Mouse (Mus musculus) embryonic facial prominence, embryonic 15.5 days (tissue): Measurements from ENCODE around the gene Cers1. TPM values are rescaled to one million over a fixed set of nuclear protein-coding genes. Genes with fewer than 3 reads are reported as not detected.
A peak's percentile ranks its signal among the peaks of the same experiment; 100 is the strongest.

Experiments
- ATAC-seq: fragments of 200-750 bp; cut with Nextera tagmentation; 2 replicates; pipeline ENCODE4 v1.8.0; 2017; ENCODE audit warnings: low read depth, moderate TSS enrichment; ENCODE audit not compliant: insufficient number of reproducible peaks, low FRiP score, low TSS enrichment
- H3K27ac ChIP-seq: fragments of 300-500 bp; sonication (generic); replicated peaks from 2 replicates; pipeline ENCODE4 v1.5.1; 2015; ENCODE audit warnings: mild to moderate bottlenecking, inconsistent platforms
- H3K27me3 ChIP-seq: fragments of 300-500 bp; sonication (generic); 2 replicates; pipeline ENCODE4 v1.6.1; 2015; ENCODE audit warnings: inconsistent platforms
- H3K36me3 ChIP-seq: fragments of 300-500 bp; sonication (generic); 2 replicates; pipeline ENCODE4 v1.6.1; 2015; ENCODE audit warnings: mild to moderate bottlenecking, inconsistent platforms
- H3K4me1 ChIP-seq: fragments of 300-500 bp; sonication (generic); 2 replicates; pipeline ENCODE4 v1.6.1; 2015; ENCODE audit warnings: inconsistent platforms
- H3K4me2 ChIP-seq: fragments of 300-500 bp; sonication (generic); replicated peaks from 2 replicates; pipeline ENCODE4 v1.6.1; 2015; ENCODE audit warnings: mild to moderate bottlenecking, inconsistent platforms
- H3K4me3 ChIP-seq: fragments of 300-500 bp; sonication (generic); replicated peaks from 2 replicates; pipeline ENCODE4 v1.5.1; 2015; ENCODE audit warnings: mild to moderate bottlenecking, inconsistent platforms
- H3K9ac ChIP-seq: fragments of 300-500 bp; sonication (generic); 2 replicates; pipeline ENCODE4 v1.6.1; 2015; ENCODE audit warnings: inconsistent platforms
- H3K9me3 ChIP-seq: fragments of 300-500 bp; sonication (generic); replicated peaks from 2 replicates; pipeline ENCODE4 v1.6.1; 2016; ENCODE audit warnings: inconsistent platforms
- WGBS: fragments of 180-500 bp; shearing (Covaris S2); methylation state at CpG from one replicate; pipeline ENCODE4 v1.1.7; 2015; 5-methylcytosine and 5-hydroxymethylcytosine counted together
- polyA plus RNA-seq: library from polyadenylated mRNA; unstranded; fragments of >200 nt; fragmentation: Nextera tagmentation; extraction: Ambion mirVana; gene quantifications from 2 replicates; pipeline ENCODE4 v1.2.1, GENCODE M21; 2015

The Cers1 gene
- 8.9 and 9.3 TPM in 2 replicates for polyA plus RNA-seq

GRCm38 (mm10) chr8:70315624-70316510, at the start of gene Cers1:
Gene Cers1 (plus strand): TSS chr8:70315775.
- no peaks in the 10 kb centered on the region for H3K9me3 ChIP-seq
- H3K27ac ChIP-seq: peak within 1 kb of the TSS; percentile 81
- H3K4me2 ChIP-seq: peak within 1 kb of the TSS; percentile 86
- no peaks in the 10 kb centered on the region for H3K27me3 ChIP-seq
- H3K4me1 ChIP-seq: peaks cover 36% of the 10 kb centered on the region
- peak within 1 kb of the TSS; percentile 64 for H3K9ac ChIP-seq
- 3% methylated on average over 53 of the region's 66 CpGs for WGBS
- H3K4me3 ChIP-seq: peak within 1 kb of the TSS; percentile 61
- peaks cover 45% of the 10 kb centered on the region for H3K36me3 ChIP-seq
- ATAC-seq: peak; percentile 81

GRCm38 (mm10) chr8:70267674-70268073, 47.9 kb upstream of the Cers1 start:
- no peaks in the 10 kb centered on the region for H3K27me3 ChIP-seq
- ATAC-seq: no peak
- H3K9ac ChIP-seq: no peak overlapping the region
- no peaks in the 10 kb centered on the region for H3K9me3 ChIP-seq
- no peak overlapping the region for H3K27ac ChIP-seq
- peaks cover 6% of the 10 kb centered on the region; the same call in 1 of the 2 replicates for H3K4me1 ChIP-seq
- H3K4me2 ChIP-seq: no peak overlapping the region
- 87% methylated on average over 3 of the region's 3 CpGs for WGBS
- H3K4me3 ChIP-seq: no peak overlapping the region
- peaks cover 29% of the 10 kb centered on the region for H3K36me3 ChIP-seq

- Histone ChIP-seq H3K4me1 (peaks cover 6% of the 10 kb centered on the region; the same call in 1 of the 2 replicates), H3K27ac (peak overlapping the region; percentile 9; the same call in 1 of the 2 replicates), H3K9me3 (no peaks in the 10 kb centered on the region), H3K36me3 (peaks cover 23% of the 10 kb centered on the region), H3K9ac (no peak overlapping the region), H3K4me2 (no peak overlapping the region), H3K4me3 (no peak overlapping the region), H3K27me3 (no peaks in the 10 kb centered on the region)
- ATAC-seq: 0 out of 2 replicates have a peak, but pooled peaks have one; percentile 15
- WGBS: 54% methylated on average over 5 of the region's 5 CpGs
Measured at GRCm38 (mm10) chr8:70268311-70268710, 47.3 kb upstream of the Cers1 start.

GRCm38 (mm10) chr8:70268799-70269565, 46.6 kb upstream of the Cers1 start:
- Histone ChIP-seq H3K36me3 (peaks cover 16% of the 10 kb centered on the region), H3K9ac (no peak overlapping the region), H3K4me3 (no peak overlapping the region), H3K9me3 (no peaks in the 10 kb centered on the region), H3K4me1 (peaks cover 6% of the 10 kb centered on the region; the same call in 1 of the 2 replicates), H3K4me2 (no peak overlapping the region), H3K27ac (peak overlapping the region; percentile 9; the same call in 1 of the 2 replicates), H3K27me3 (no peaks in the 10 kb centered on the region)
- peak; percentile 61; the same call in 1 of the 2 replicates for ATAC-seq
- WGBS: 51% methylated on average over 11 of the region's 11 CpGs

- ATAC-seq: no peak
- Histone ChIP-seq H3K27ac (no peak overlapping the region), H3K4me3 (no peak overlapping the region), H3K9ac (no peak overlapping the region), H3K4me2 (no peak overlapping the region), H3K4me1 (peaks cover 11% of the 10 kb centered on the region), H3K36me3 (no peaks in the 10 kb centered on the region), H3K27me3 (no peaks in the 10 kb centered on the region), H3K9me3 (no peaks in the 10 kb centered on the region)
- 36% methylated on average over 3 of the region's 3 CpGs for WGBS
Measured at GRCm38 (mm10) chr8:70272949-70273348, 42.6 kb upstream of the Cers1 start.

- Histone ChIP-seq H3K9me3 (no peaks in the 10 kb centered on the region), H3K27ac (no peak overlapping the region), H3K36me3 (no peaks in the 10 kb centered on the region), H3K9ac (no peak overlapping the region), H3K4me2 (no peak overlapping the region), H3K27me3 (no peaks in the 10 kb centered on the region), H3K4me3 (no peak overlapping the region), H3K4me1 (peaks cover 15% of the 10 kb centered on the region; the same call in 1 of the 2 replicates)
- ATAC-seq: no peak
Measured at GRCm38 (mm10) chr8:70274350-70274749, 41.2 kb upstream of the Cers1 start.

GRCm38 (mm10) chr8:70276476-70276875, 39.1 kb upstream of the Cers1 start:
- no peaks in the 10 kb centered on the region for H3K9me3 ChIP-seq
- H3K27me3 ChIP-seq: no peaks in the 10 kb centered on the region
- no peak overlapping the region for H3K4me2 ChIP-seq
- H3K27ac ChIP-seq: no peak overlapping the region
- 81% methylated on average over 3 of the region's 3 CpGs for WGBS
- no peak overlapping the region for H3K4me3 ChIP-seq
- H3K9ac ChIP-seq: no peak overlapping the region
- H3K4me1 ChIP-seq: peaks cover 16% of the 10 kb centered on the region; the same call in 1 of the 2 replicates
- H3K36me3 ChIP-seq: no peaks in the 10 kb centered on the region
- ATAC-seq: no peak

- Histone ChIP-seq H3K9ac (no peak overlapping the region), H3K4me2 (no peak overlapping the region), H3K9me3 (no peaks in the 10 kb centered on the region), H3K4me1 (peaks cover 26% of the 10 kb centered on the region), H3K27me3 (no peaks in the 10 kb centered on the region), H3K4me3 (no peak overlapping the region), H3K27ac (no peak overlapping the region), H3K36me3 (no peaks in the 10 kb centered on the region)
- no peak for ATAC-seq
- 46% methylated on average over 14 of the region's 15 CpGs for WGBS
Measured at GRCm38 (mm10) chr8:70278175-70278574, 37.4 kb upstream of the Cers1 start.

GRCm38 (mm10) chr8:70279266-70279665, 36.3 kb upstream of the Cers1 start:
- H3K9me3 ChIP-seq: no peaks in the 10 kb centered on the region
- H3K27me3 ChIP-seq: no peaks in the 10 kb centered on the region
- H3K9ac ChIP-seq: no peak overlapping the region
- H3K4me3 ChIP-seq: no peak overlapping the region
- H3K27ac ChIP-seq: no peak overlapping the region
- no peak overlapping the region for H3K4me2 ChIP-seq
- 34% methylated on average over 8 of the region's 8 CpGs for WGBS
- no peak for ATAC-seq
- H3K36me3 ChIP-seq: no peaks in the 10 kb centered on the region
- peaks cover 34% of the 10 kb centered on the region for H3K4me1 ChIP-seq

- no peak overlapping the region for H3K4me2 ChIP-seq
- no peak for ATAC-seq
- peaks cover 10% of the 10 kb centered on the region for H3K36me3 ChIP-seq
- peaks cover 37% of the 10 kb centered on the region for H3K4me1 ChIP-seq
- 35% methylated on average over 3 of the region's 3 CpGs for WGBS
- no peak overlapping the region for H3K9ac ChIP-seq
- H3K27ac ChIP-seq: no peak overlapping the region
- H3K9me3 ChIP-seq: no peaks in the 10 kb centered on the region
- no peaks in the 10 kb centered on the region for H3K27me3 ChIP-seq
- H3K4me3 ChIP-seq: no peak overlapping the region
Measured at GRCm38 (mm10) chr8:70281001-70281400, 34.6 kb upstream of the Cers1 start.

- H3K4me1 ChIP-seq: peaks cover 34% of the 10 kb centered on the region
- peak within 1 kb of the TSS; percentile 84 for H3K27ac ChIP-seq
- no peaks in the 10 kb centered on the region for H3K27me3 ChIP-seq
- 2% methylated on average over 34 of the region's 36 CpGs for WGBS
- peak; percentile 90 for ATAC-seq
- H3K9me3 ChIP-seq: no peaks in the 10 kb centered on the region
- peaks cover 27% of the 10 kb centered on the region for H3K36me3 ChIP-seq
- peak within 1 kb of the TSS; percentile 90 for H3K4me3 ChIP-seq
- peak within 1 kb of the TSS; percentile 90 for H3K4me2 ChIP-seq
- peak within 1 kb of the TSS; percentile 96 for H3K9ac ChIP-seq
Measured at GRCm38 (mm10) chr8:70282603-70283135, 32.9 kb upstream of the Cers1 start, which contains the start of gene Homer3. Gene Homer3 (plus strand): TSS chr8:70282827.
